Mouse (Mus musculus) liver, embryonic 14.5 days (tissue): Measurements from ENCODE around the gene Phf24. TPM values are rescaled to one million over a fixed set of nuclear protein-coding genes. Genes with fewer than 3 reads are reported as not detected.

Source experiments
- ATAC-seq: fragments of 200-750 bp; cut with Nextera tagmentation; 2 replicates; pipeline ENCODE4 v1.8.0; 2017; ENCODE audit warnings: moderate number of reproducible peaks, mild to moderate bottlenecking, moderate library complexity; ENCODE audit not compliant: insufficient read depth
- DNase-seq, 3 experiments: peaks; one replicate each; pipeline ENCODE4 v3.0.0-alpha.2; 2012 to 2013; ENCODE audit warnings: low read depth in 3 of 3, low spot score in 3 of 3
- H3K27ac ChIP-seq: fragments of 300-500 bp; sonication (generic); 2 replicates; pipeline ENCODE4 v1.5.1; 2014; ENCODE audit warnings: moderate library complexity, mild to moderate bottlenecking, control low read depth, inconsistent platforms
- H3K27me3 ChIP-seq: fragments of 300-500 bp; sonication (generic); 2 replicates; pipeline ENCODE4 v1.6.1; 2014; ENCODE audit warnings: mild to moderate bottlenecking, low read length, moderate library complexity; ENCODE audit not compliant: control insufficient read depth, insufficient read depth
- H3K36me3 ChIP-seq: fragments of 300-500 bp; sonication (generic); replicated peaks from 2 replicates; pipeline ENCODE4 v1.6.1; 2014; ENCODE audit warnings: low read depth; ENCODE audit not compliant: control insufficient read depth, insufficient read depth
- H3K4me1 ChIP-seq, 2 experiments: fragments of 200-500 bp in 1 of 2; fragments of 300-500 bp in 1 of 2; sonication (generic) in 1 of 2; replicated peaks; 2 replicates each; pipeline ENCODE4 v1.6.1; 2012 to 2014; ENCODE audit warnings: antibody characterized with exemption in 1 of 2, inconsistent platforms in 1 of 2, low read length in 1 of 2; ENCODE audit not compliant: control insufficient read depth in 2 of 2, insufficient read depth in 2 of 2
- H3K4me2 ChIP-seq: fragments of 300-500 bp; sonication (generic); 2 replicates; pipeline ENCODE4 v1.6.1; 2014; ENCODE audit warnings: low read depth, mild to moderate bottlenecking, control low read depth, moderate library complexity
- H3K4me3 ChIP-seq, 2 experiments: fragments of 200-500 bp in 1 of 2; fragments of 300-500 bp in 1 of 2; sonication (generic) in 1 of 2; 2 replicates each; pipeline ENCODE4 v1.5.1; 2012 to 2014; ENCODE audit warnings: low read depth in 2 of 2, low read length in 2 of 2, mild to moderate bottlenecking in 2 of 2, control low read depth in 1 of 2, inconsistent platforms in 1 of 2, moderate library complexity in 1 of 2; ENCODE audit not compliant: insufficient read depth in 1 of 2
- H3K9ac ChIP-seq: fragments of 300-500 bp; sonication (generic); replicated peaks from 2 replicates; pipeline ENCODE4 v1.6.1; 2014; ENCODE audit warnings: mild to moderate bottlenecking, control low read depth, moderate library complexity
- H3K9me3 ChIP-seq: fragments of 300-500 bp; sonication (generic); 2 replicates; pipeline ENCODE4 v1.6.1; 2016; ENCODE audit warnings: low read length, mixed read lengths; ENCODE audit not compliant: control insufficient read depth
- CTCF ChIP-seq: IDR thresholded peaks from 2 replicates; pipeline ENCODE4 v1.5.1; 2016; ENCODE audit warnings: antibody characterized with exemption, low read depth, control low read depth
- EP300 ChIP-seq: IDR thresholded peaks from 2 replicates; pipeline ENCODE4 v1.6.1; 2016; ENCODE audit warnings: antibody characterized with exemption, low read depth
- WGBS: fragments of 180-500 bp; shearing (Covaris S2); extraction: QIAGEN DNeasy Blood & Tissue Kit; methylation state at CpG from one replicate; pipeline ENCODE4 v1.1.7; 2014; ENCODE audit not compliant: insufficient replicate concordance; 5-methylcytosine and 5-hydroxymethylcytosine counted together
- polyA plus RNA-seq, 2 experiments: library from polyadenylated mRNA; depleted of rRNA in 1 of 2; stranded (reverse) in 1 of 2; unstranded in 1 of 2; fragments of >200 nt; fragmentation: Nextera tagmentation in 1 of 2; extraction: Ambion mirVana in 1 of 2; gene quantifications; 2 replicates each; pipeline versions ENCODE4 v1.2.1 to v1.2.3; 2012 to 2014

Phf24 gene
- polyA plus RNA-seq, 2 experiments, result 0.12 to 0.14 TPM

GRCm38 (mm10) chr4:42879829-42880676 lies 36.4 kb upstream of the Phf24 start:
- DNase-seq (peak; percentile 86 to 90 (median 87)), ATAC-seq (peak; percentile 98)
- Histone ChIP-seq H3K27me3 (no peaks in the 10 kb centered on the region), H3K9ac (peak overlapping the region; percentile 82), H3K4me3 (peak overlapping the region; percentile 64 to 79), H3K36me3 (no peaks in the 10 kb centered on the region), H3K4me2 (peak overlapping the region; percentile 66), H3K4me1 (peaks cover 23 to 37% of the 10 kb centered on the region in 2 experiments), H3K27ac (peak overlapping the region; percentile 85), H3K9me3 (no peaks in the 10 kb centered on the region)
- peak; percentile 55 for TF ChIP-seq CTCF
- TF ChIP-seq EP300, result peak; percentile 98
- 25% methylated on average over 16 of the region's 16 CpGs for WGBS

- DNase-seq (no peak), ATAC-seq (peak; percentile 76)
- Histone ChIP-seq H3K36me3 (no peaks in the 10 kb centered on the region), H3K4me2 (peak overlapping the region; percentile 66), H3K9me3 (no peaks in the 10 kb centered on the region), H3K9ac (peak overlapping the region; percentile 82), H3K4me1 (peaks cover 23 to 37% of the 10 kb centered on the region in 2 experiments), H3K4me3 (peak overlapping the region; percentile 64 to 79), H3K27ac (peak overlapping the region; percentile 85), H3K27me3 (no peaks in the 10 kb centered on the region)
- 17% methylated on average over 1 of the region's 1 CpGs for WGBS
- TF ChIP-seq CTCF (no peak), EP300 (no peak)
Observed at GRCm38 (mm10) chr4:42880677-42880948, 35.8 kb upstream of the Phf24 start.

- Histone ChIP-seq H3K36me3 (no peaks in the 10 kb centered on the region), H3K27me3 (no peaks in the 10 kb centered on the region), H3K27ac (no peak overlapping the region), H3K4me2 (no peak overlapping the region), H3K4me1 (no peaks in the 10 kb centered on the region; a peak in 1 of 4 replicates), H3K9ac (no peak overlapping the region), H3K9me3 (no peaks in the 10 kb centered on the region), H3K4me3 (no peak overlapping the region)
- DNase-seq (no peak), ATAC-seq (no peak)
- 73% methylated on average over 6 of the region's 6 CpGs for WGBS
- TF ChIP-seq CTCF (no peak), EP300 (no peak)
Observed at GRCm38 (mm10) chr4:42886926-42887325, 29.5 kb upstream of the Phf24 start.

GRCm38 (mm10) chr4:42888806-42889205 lies 27.7 kb upstream of the Phf24 start:
- Histone ChIP-seq H3K4me3 (no peak overlapping the region), H3K27me3 (no peaks in the 10 kb centered on the region), H3K4me1 (no peaks in the 10 kb centered on the region; a peak in 1 of 4 replicates), H3K9ac (no peak overlapping the region), H3K27ac (no peak overlapping the region), H3K36me3 (no peaks in the 10 kb centered on the region), H3K4me2 (no peak overlapping the region), H3K9me3 (no peaks in the 10 kb centered on the region)
- ATAC-seq (no peak), DNase-seq (no peak)
- TF ChIP-seq CTCF (no peak), EP300 (no peak)
- 79% methylated on average over 6 of the region's 6 CpGs for WGBS

DNA sequence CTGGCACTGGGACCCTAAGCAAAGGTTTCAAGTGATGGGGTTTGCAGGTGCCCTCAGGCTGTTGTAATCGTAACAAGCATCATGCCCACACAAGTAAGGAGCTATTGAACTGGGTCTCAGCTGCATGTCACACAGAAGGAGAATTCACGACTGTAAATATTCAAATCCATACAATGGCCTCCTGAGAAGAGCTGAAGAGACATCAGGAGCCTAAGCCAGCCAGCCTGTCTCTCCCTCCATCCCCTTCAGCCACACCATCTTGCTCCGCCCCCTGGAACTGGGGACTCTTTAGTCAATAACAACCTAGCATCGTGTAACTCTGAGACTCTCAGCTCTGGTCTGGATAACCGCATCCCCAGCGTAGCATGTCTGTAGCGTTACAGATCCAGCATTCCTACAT lies 25.3 kb upstream of the Phf24 start:
- H3K27me3 ChIP-seq, result no peaks in the 10 kb centered on the region
- 66% methylated on average over 7 of the region's 7 CpGs for WGBS

More for the DNA sequence above, 25.3 kb upstream of the Phf24 start:
- Histone ChIP-seq H3K9me3 (no peaks in the 10 kb centered on the region), H3K9ac (no peak overlapping the region), H3K4me3 (no peak overlapping the region), H3K4me2 (no peak overlapping the region), H3K27ac (no peak overlapping the region), H3K36me3 (no peaks in the 10 kb centered on the region), H3K4me1 (no peaks in the 10 kb centered on the region; a peak in 1 of 4 replicates)
- TF ChIP-seq EP300 (no peak), CTCF (no peak)
- DNase-seq (no peak), ATAC-seq (no peak)
